Mouse (Mus musculus) thymus, adult 2 months (tissue): Measurements from ENCODE around the gene Stum.

Experiments
- CTCF ChIP-seq: fragments of 200-500 bp; IDR thresholded peaks from 2 replicates; pipeline ENCODE4 v1.5.1; 2012; ENCODE audit warnings: mild to moderate bottlenecking, control low read depth, low read length, moderate library complexity, borderline replicate concordance; ENCODE audit not compliant: control insufficient read depth, poor library complexity, insufficient read depth; ENCODE audit errors: extremely low read depth
- POLR2A ChIP-seq: fragments of 200-500 bp; IDR thresholded peaks from 2 replicates; pipeline ENCODE4 v1.6.1; 2012; ENCODE audit warnings: mild to moderate bottlenecking, low read length, control low read depth, moderate library complexity; ENCODE audit not compliant: control insufficient read depth, poor library complexity, insufficient read depth; ENCODE audit errors: extremely low read depth

- no peak for TF ChIP-seq POLR2A
- TF ChIP-seq CTCF = no peak
Measured at GRCm38 (mm10) chr1:180482840-180483398, 385 bp downstream of the Stum start.
